Mouse (Mus musculus): ENCODE data around the gene Cct8.

DNA sequence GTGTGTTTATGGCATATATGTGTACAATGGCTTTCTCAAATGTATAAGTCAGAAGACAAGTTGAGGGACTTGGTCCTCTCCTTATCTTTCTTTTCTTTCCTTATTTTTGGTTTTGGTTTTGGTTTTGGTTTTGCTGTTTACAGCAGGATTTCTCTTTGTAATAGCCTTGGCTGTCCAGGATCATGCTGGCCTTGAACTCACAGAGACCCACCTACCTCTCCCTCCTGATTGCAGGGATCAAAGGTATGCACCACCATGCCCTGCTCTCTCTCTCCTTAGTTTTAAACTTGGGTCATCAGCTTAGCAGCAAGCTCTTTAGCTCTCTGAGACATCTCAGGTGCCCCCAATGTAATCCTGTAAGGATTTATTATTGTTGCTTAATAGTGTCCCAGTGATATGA lies 50.6 kb downstream of the Cct8 start:
- TF ChIP-seq CTCF (IDR thresholded peaks at IDR 0.05; ENCODE audit: borderline replicate concordance, extremely low read depth, insufficient read depth, insufficient read length) (no peak), POLR2A (IDR thresholded peaks at IDR 0.05; ENCODE audit: borderline replicate concordance, extremely low read depth, insufficient read depth, insufficient read length, poor library complexity, severe bottlenecking) (no peak)

All from brain, embryonic 14.5 days (tissue).